Mouse (Mus musculus) midbrain, embryonic 14.5 days (tissue): ENCODE measurements around the gene Ndrg2. TPM values are rescaled to one million over a fixed set of nuclear protein-coding genes. Genes with fewer than 3 reads are reported as not detected.

Experiments
- ATAC-seq: fragments of 200-750 bp; cut with Nextera tagmentation; 2 replicates; pipeline ENCODE4 v1.8.0; 2017; ENCODE audit warnings: moderate number of reproducible peaks, moderate library complexity; ENCODE audit not compliant: low FRiP score, low TSS enrichment
- DNase-seq: peaks from one replicate; pipeline ENCODE4 v3.0.0-alpha.2; 2015
- H3K27ac ChIP-seq: fragments of 300-500 bp; sonication (generic); replicated peaks from 2 replicates; pipeline ENCODE4 v1.5.1; 2014; ENCODE audit warnings: mild to moderate bottlenecking, low read depth, low read length, moderate library complexity
- H3K27me3 ChIP-seq: fragments of 300-500 bp; sonication (generic); 2 replicates; pipeline ENCODE4 v1.6.1; 2014; ENCODE audit warnings: low read length, control low read depth, mixed read lengths; ENCODE audit not compliant: control insufficient read depth, insufficient read depth
- H3K36me3 ChIP-seq: fragments of 300-500 bp; sonication (generic); 2 replicates; pipeline ENCODE4 v1.6.1; 2014; ENCODE audit warnings: low read length, control low read depth; ENCODE audit not compliant: control insufficient read depth, insufficient read depth
- H3K4me1 ChIP-seq: fragments of 300-500 bp; sonication (generic); 2 replicates; pipeline ENCODE4 v1.6.1; 2014; ENCODE audit warnings: mild to moderate bottlenecking, antibody characterized with exemption, low read length, control low read depth; ENCODE audit not compliant: control insufficient read depth, insufficient read depth
- H3K4me2 ChIP-seq: fragments of 300-500 bp; sonication (generic); 2 replicates; pipeline ENCODE4 v1.6.1; 2014; ENCODE audit warnings: mild to moderate bottlenecking, low read length, moderate library complexity
- H3K4me3 ChIP-seq: fragments of 300-500 bp; sonication (generic); replicated peaks from 2 replicates; pipeline ENCODE4 v1.5.1; 2014; ENCODE audit warnings: low read depth, low read length
- H3K9ac ChIP-seq: fragments of 300-500 bp; sonication (generic); replicated peaks from 2 replicates; pipeline ENCODE4 v1.6.1; 2014; ENCODE audit warnings: mild to moderate bottlenecking, low read length, moderate library complexity
- H3K9me3 ChIP-seq: fragments of 300-500 bp; sonication (generic); 2 replicates; pipeline ENCODE4 v1.6.1; 2016; ENCODE audit warnings: low read length, control low read depth, mixed read lengths; ENCODE audit not compliant: control insufficient read depth
- WGBS: fragments of 180-500 bp; shearing (Covaris S2); extraction: QIAGEN DNeasy Blood & Tissue Kit; methylation state at CpG from one replicate; pipeline ENCODE4 v1.1.7; 2014; 5-methylcytosine and 5-hydroxymethylcytosine counted together
- polyA plus RNA-seq: library from polyadenylated mRNA; unstranded; fragments of >200 nt; fragmentation: Nextera tagmentation; extraction: Ambion mirVana; gene quantifications from 2 replicates; pipeline ENCODE4 v1.2.1, GENCODE M21; 2014

Gene Ndrg2
- polyA plus RNA-seq, 1 experiment from 2014 or later = 98.7 TPM

DNA sequence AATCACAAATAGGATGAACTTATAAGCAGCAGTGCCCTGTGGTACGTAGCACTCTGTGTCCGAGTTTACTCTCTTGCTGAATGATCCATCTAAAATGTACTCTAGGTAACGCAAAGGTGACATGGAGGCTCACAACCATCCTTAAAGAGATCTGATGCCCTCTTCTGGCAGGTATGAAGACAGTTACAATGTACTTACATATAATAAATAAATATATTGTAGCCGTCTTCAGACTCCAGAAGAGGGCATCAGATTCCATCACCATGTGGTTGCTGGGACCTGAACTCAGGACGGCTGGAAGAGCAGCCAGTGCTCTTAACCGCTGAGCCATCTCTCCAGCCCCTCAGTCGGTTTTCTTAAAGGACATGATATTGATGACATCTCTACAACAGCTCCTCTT is 9.3 kb downstream of the Ndrg2 start:
- DNase-seq = peak; percentile 38

DNA sequence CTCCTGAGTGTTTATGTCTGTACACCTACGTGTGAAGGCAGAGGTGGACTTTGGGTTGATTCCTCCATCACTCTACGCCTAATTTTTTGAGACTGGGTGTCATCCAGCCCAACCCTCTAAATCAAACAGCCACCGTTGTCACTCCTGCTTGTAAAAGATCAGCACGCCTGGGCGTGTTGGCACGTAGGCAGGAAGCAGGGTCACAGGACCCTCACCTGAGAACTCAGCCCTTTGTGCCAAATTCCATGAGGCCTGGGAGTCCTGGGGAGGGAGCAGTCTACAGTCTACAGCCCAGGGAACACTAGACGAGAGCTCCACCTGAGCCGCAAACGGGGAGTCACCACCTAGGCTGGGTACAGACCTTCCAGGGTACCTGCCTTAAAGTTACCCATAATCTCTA is 10.2 kb downstream of the Ndrg2 start:
- Histone ChIP-seq H3K4me1 (no peaks in the 10 kb centered on the region), H3K36me3 (no peaks in the 10 kb centered on the region), H3K4me2 (no peak overlapping the region), H3K4me3 (no peak overlapping the region), H3K27me3 (no peaks in the 10 kb centered on the region), H3K9me3 (no peaks in the 10 kb centered on the region), H3K27ac (no peak overlapping the region), H3K9ac (no peak overlapping the region)
- ATAC-seq = 0 out of 2 replicates have a peak, but pooled peaks have one; percentile 21
- no peak for DNase-seq
- WGBS = 94% methylated on average over 9 of the region's 9 CpGs

More for the DNA sequence above, 9.3 kb downstream of the Ndrg2 start:
- Histone ChIP-seq H3K9ac (no peak overlapping the region), H3K36me3 (no peaks in the 10 kb centered on the region), H3K4me2 (no peak overlapping the region), H3K4me3 (no peak overlapping the region), H3K27ac (no peak overlapping the region), H3K9me3 (no peaks in the 10 kb centered on the region), H3K4me1 (no peaks in the 10 kb centered on the region), H3K27me3 (no peaks in the 10 kb centered on the region)
- WGBS = 73% methylated on average over 7 of the region's 7 CpGs
- ATAC-seq = no peak

DNA sequence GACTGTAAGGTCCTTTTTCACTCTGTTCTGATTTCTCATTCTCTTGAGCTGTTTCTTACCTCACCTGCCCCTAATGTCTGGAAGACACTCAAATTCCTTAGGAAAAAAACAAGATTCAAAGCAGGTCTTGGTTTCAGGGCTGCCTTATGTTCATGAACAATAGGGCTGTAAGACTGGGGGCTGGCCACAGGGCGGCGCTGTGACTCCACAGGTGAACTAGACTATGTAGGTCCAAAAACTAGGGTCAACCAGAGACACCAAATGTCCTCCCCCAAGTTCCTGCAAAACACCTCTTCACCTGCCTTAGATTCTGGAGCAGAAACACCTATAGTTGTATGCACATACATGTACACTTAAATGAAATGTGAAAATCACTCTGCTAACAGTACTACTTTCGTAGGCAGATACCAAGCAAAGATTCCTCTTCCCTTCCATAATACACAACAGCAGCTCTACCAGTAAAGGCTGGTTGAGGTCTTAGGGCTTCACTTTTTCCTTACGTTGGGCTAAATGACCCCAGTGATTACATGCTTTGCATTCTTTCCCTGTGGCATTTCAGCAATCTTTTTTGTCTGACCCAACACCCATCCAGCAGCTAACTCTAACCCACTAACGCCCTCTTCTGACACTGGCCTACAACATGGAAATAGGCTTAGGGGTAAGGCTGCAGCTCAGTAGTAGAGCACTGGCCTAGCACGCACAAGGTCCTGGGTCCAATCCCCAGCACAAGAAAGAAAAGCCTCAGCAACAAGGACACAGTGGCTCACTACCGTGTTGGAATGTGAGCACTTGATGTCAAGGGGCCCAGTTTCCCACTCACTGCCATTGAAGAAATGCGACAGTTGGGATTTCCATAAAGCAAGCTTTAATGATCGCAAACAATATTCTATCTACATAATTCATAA is 10.9 kb downstream of the Ndrg2 start:
- no peak overlapping the region for H3K4me3 ChIP-seq
- ATAC-seq = peak; percentile 61; the same call in 1 of the 2 replicates
- peak; percentile 89 for DNase-seq
- H3K36me3 ChIP-seq = no peaks in the 10 kb centered on the region
- no peak overlapping the region for H3K9ac ChIP-seq
- no peak overlapping the region for H3K4me2 ChIP-seq
- H3K27ac ChIP-seq = no peak overlapping the region
- no peaks in the 10 kb centered on the region for H3K4me1 ChIP-seq
- 63% methylated on average over 9 of the region's 9 CpGs for WGBS
- no peaks in the 10 kb centered on the region for H3K27me3 ChIP-seq
- no peaks in the 10 kb centered on the region for H3K9me3 ChIP-seq

DNA sequence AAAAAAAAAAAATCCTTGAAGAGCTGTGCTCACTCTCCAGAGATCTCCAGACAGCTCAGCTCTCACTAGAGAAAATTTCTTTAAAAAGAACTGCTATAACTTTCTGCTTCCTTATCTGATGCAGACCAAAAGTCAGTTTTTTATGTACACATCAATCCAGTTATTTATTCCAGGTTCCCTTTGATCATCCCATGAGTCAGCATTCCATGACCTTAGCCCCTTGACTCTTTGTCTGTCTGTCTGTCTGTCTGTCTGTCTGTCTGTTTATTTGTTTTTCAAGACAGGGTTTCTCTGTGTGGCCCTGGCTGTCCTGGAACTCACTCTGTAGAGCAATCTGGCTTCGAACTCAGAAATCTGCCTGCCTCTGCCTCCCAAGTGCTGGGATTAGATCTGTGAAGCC is 14.6 kb downstream of the Ndrg2 start:
- no peak overlapping the region for H3K4me2 ChIP-seq
- ATAC-seq (no peak), DNase-seq (no peak)
- no peak overlapping the region for H3K27ac ChIP-seq
- no peaks in the 10 kb centered on the region for H3K9me3 ChIP-seq
- WGBS = 94% methylated on average over 1 of the region's 1 CpGs
- H3K27me3 ChIP-seq = no peaks in the 10 kb centered on the region
- no peak overlapping the region for H3K4me3 ChIP-seq
- no peak overlapping the region for H3K9ac ChIP-seq
- H3K36me3 ChIP-seq = peaks cover 8% of the 10 kb centered on the region
- H3K4me1 ChIP-seq = no peaks in the 10 kb centered on the region

DNA sequence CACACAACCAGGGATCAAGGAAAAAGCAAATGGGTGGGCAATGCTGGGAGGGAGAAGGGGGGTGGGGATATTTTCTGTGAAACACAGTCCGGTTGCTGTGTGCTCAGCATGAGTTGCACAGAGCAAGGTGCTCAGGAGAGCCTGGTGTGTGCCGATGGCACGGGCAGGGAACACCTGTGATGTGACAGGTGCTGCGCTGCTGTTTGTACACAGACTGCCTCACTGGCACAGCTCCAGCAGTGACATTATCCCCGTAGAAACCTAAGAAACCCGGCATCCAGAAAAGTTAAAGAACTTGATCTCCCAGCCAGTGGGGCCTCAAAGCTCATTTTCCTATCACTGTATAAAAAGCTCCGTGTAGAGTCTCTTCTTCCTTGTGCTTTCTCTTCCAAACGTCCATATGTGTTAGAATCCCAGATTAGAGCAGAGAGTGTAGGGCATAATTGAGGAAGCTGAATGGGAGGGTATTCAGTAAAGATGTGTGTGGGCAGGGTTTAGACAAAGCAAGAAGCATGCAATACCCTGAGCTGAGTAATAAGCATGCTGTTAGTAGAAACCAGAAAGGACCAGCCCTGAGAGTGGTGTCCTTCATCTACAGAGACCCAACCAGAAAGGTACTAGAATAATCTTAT is 17.3 kb downstream of the Ndrg2 start:
- H3K36me3 ChIP-seq = peaks cover 24% of the 10 kb centered on the region
- ATAC-seq (no peak), DNase-seq (no peak)
- H3K4me2 ChIP-seq = no peak overlapping the region
- H3K27ac ChIP-seq = no peak overlapping the region
- no peak overlapping the region for H3K4me3 ChIP-seq
- WGBS = 81% methylated on average over 8 of the region's 8 CpGs
- no peak overlapping the region for H3K9ac ChIP-seq
- H3K4me1 ChIP-seq = no peaks in the 10 kb centered on the region
- no peaks in the 10 kb centered on the region for H3K9me3 ChIP-seq
- H3K27me3 ChIP-seq = no peaks in the 10 kb centered on the region

DNA sequence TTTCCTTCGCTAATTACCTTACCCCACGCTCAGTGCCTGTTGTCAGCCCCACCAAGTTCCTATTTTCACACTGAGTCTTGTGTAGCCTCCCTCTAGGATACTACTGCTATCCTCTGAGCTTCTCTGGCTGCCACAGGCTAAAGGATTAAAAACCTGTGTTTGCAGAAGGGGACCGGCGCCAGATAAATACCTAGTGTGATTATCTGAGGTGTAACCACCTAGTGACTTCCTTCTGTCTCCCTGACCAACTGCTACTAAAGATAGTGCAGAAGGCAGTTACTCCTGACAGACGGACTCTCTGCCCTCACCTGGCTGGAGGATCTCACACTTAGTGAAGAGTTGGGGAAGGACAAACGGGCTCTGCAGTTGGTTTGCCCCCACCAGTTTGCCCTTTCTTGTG is 17.9 kb downstream of the Ndrg2 start:
- no peak overlapping the region for H3K4me2 ChIP-seq
- H3K27ac ChIP-seq = no peak overlapping the region
- H3K9ac ChIP-seq = no peak overlapping the region
- no peaks in the 10 kb centered on the region for H3K9me3 ChIP-seq
- H3K27me3 ChIP-seq = no peaks in the 10 kb centered on the region
- ATAC-seq = no peak
- DNase-seq = no peak
- peaks cover 30% of the 10 kb centered on the region for H3K36me3 ChIP-seq
- H3K4me1 ChIP-seq = no peaks in the 10 kb centered on the region
- H3K4me3 ChIP-seq = no peak overlapping the region
- 89% methylated on average over 6 of the region's 6 CpGs for WGBS

DNA sequence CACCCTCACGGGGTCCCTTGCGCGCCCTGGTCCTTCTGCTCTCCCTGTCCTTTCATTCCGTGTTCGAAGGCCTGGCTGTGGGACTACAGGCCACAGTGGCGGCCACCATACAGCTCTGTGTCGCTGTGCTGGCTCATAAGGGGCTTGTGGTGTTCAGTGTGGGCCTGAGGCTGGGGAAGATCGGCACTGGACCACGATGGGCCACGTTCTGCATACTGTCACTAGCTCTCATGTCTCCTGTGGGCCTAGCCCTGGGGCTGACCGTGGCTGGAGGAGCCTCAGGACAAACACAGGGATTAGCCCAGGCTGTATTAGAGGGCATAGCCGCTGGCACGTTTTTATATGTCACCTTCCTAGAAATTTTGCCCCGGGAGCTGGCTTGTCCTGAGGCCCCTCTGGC is 18.9 kb downstream of the Ndrg2 start:
- 84% methylated on average over 14 of the region's 14 CpGs for WGBS
- H3K4me2 ChIP-seq = no peak overlapping the region
- H3K27me3 ChIP-seq = no peaks in the 10 kb centered on the region
- ATAC-seq (no peak), DNase-seq (no peak)
- H3K4me1 ChIP-seq = no peaks in the 10 kb centered on the region
- no peak overlapping the region for H3K27ac ChIP-seq
- peaks cover 37% of the 10 kb centered on the region for H3K36me3 ChIP-seq
- H3K9me3 ChIP-seq = no peaks in the 10 kb centered on the region
- H3K4me3 ChIP-seq = no peak overlapping the region
- H3K9ac ChIP-seq = no peak overlapping the region

DNA sequence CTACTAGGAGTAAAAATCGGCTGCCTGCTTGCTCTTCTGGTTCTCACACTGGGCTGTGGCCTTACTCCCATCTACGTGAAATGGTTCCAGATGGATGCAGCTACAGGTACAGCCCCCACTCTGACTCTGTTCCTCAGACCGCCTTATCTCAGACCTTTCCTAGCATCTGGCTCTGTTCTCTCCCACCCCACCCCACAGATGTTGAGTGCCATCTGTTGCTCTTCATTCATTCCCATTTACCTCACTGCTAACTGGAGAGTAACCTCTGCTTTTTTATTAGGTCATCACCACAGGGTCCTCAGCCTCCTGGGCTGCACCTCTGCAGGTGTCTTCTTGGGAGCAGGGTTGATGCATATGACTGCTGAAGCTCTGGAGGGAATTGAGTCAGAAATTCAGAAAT is 20.1 kb downstream of the Ndrg2 start:
- no peaks in the 10 kb centered on the region for H3K4me1 ChIP-seq
- no peak overlapping the region for H3K4me2 ChIP-seq
- no peaks in the 10 kb centered on the region for H3K27me3 ChIP-seq
- no peak overlapping the region for H3K4me3 ChIP-seq
- DNase-seq = no peak
- 61% methylated on average over 3 of the region's 3 CpGs for WGBS
- H3K9me3 ChIP-seq = no peaks in the 10 kb centered on the region
- no peak for ATAC-seq
- H3K9ac ChIP-seq = no peak overlapping the region
- H3K27ac ChIP-seq = no peak overlapping the region
- peaks cover 50% of the 10 kb centered on the region for H3K36me3 ChIP-seq
